Mouse (Mus musculus): ENCODE data around the gene Map3k20.

DNA sequence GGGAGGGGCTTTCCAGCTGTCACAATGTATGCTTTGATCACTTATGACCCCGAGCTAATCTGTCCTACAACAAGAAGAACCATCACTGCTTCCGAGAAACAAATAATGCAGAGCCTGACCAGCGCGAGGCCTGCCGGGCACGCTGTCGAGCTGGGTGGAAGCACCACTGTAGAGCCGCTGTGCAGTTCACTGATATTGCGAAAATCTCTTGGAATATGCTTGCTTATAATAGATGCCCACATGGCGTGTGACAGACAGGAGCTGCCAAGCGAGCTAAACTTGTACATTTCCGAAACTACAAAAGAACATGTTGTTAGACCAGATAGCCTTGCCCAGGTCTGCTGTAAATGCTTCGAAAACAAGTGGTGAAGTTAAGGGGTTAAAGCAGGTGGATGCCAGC is 86.7 kb downstream of the Map3k20 start:
- TF ChIP-seq HCFC1 (IDR thresholded peaks at IDR 0.05; ENCODE audit: borderline replicate concordance, insufficient read depth, low read length) (no peak), MAFK (IDR thresholded peaks at IDR 0.05; ENCODE audit: insufficient read depth, low read depth, low read length) (no peak)

Measured in ES-E14 (cell line).